Mouse (Mus musculus): ENCODE measurements around the gene Mga. TPM values are rescaled to one million over a fixed set of nuclear protein-coding genes. Genes with fewer than 3 reads are reported as not detected.

The Mga gene
- polyA plus RNA-seq, 1 experiment from 2014 or later, result 30.9 TPM

- Histone ChIP-seq H3K27ac (replicated peaks) (no peak overlapping the region), H3K36me3 (0 out of 2 replicates have a peak, but pooled peaks cover 8% of the 10 kb centered on the region), H3K4me3 (replicated peaks) (no peak overlapping the region), H3K9me3 (replicated peaks) (no peaks in the 10 kb centered on the region), H3K9ac (no peak overlapping the region), H3K27me3 (no peaks in the 10 kb centered on the region), H3K4me2 (replicated peaks) (no peak overlapping the region), H3K4me1 (peaks cover 10% of the 10 kb centered on the region)
- no peak for ATAC-seq (ENCODE audit: insufficient number of reproducible peaks, low FRiP score, low TSS enrichment, low read depth)
- WGBS, result 78% methylated on average over 4 of the region's 4 CpGs
Observed at GRCm38 (mm10) chr2:119988952-119989351, 91.9 kb downstream of the Mga start.

GRCm38 (mm10) chr2:119990881-119991280, 93.9 kb downstream of the Mga start:
- Histone ChIP-seq H3K4me2 (replicated peaks) (no peak overlapping the region), H3K36me3 (0 out of 2 replicates have a peak, but pooled peaks cover 8% of the 10 kb centered on the region), H3K9ac (no peak overlapping the region), H3K9me3 (replicated peaks) (no peaks in the 10 kb centered on the region), H3K4me3 (replicated peaks) (no peak overlapping the region), H3K27me3 (no peaks in the 10 kb centered on the region), H3K4me1 (peaks cover 29% of the 10 kb centered on the region), H3K27ac (replicated peaks) (no peak overlapping the region)
- 69% methylated on average over 6 of the region's 6 CpGs for WGBS
- no peak for ATAC-seq (ENCODE audit: insufficient number of reproducible peaks, low FRiP score, low TSS enrichment, low read depth)

- Histone ChIP-seq H3K4me2 (replicated peaks) (no peak overlapping the region), H3K4me1 (peaks cover 42% of the 10 kb centered on the region)
- 0 out of 2 replicates have a peak, but pooled peaks have one; percentile 41 for ATAC-seq (ENCODE audit: insufficient number of reproducible peaks, low FRiP score, low TSS enrichment, low read depth)
Observed at GRCm38 (mm10) chr2:119992349-119992748, 95.3 kb downstream of the Mga start.

GRCm38 (mm10) chr2:119993515-119993914, 96.5 kb downstream of the Mga start:
- no peaks in the 10 kb centered on the region for H3K27me3 ChIP-seq
- ATAC-seq (ENCODE audit: insufficient number of reproducible peaks, low FRiP score, low TSS enrichment, low read depth), result no peak
- no peak overlapping the region for H3K4me3 ChIP-seq (replicated peaks)
- peaks cover 48% of the 10 kb centered on the region for H3K4me1 ChIP-seq
- 38% methylated on average over 2 of the region's 2 CpGs for WGBS
- peaks cover 5% of the 10 kb centered on the region; the same call in 1 of the 2 replicates for H3K36me3 ChIP-seq
- no peak overlapping the region for H3K9ac ChIP-seq
- H3K27ac ChIP-seq (replicated peaks), result peak overlapping the region; percentile 55
- no peaks in the 10 kb centered on the region for H3K9me3 ChIP-seq (replicated peaks)
- H3K4me2 ChIP-seq (replicated peaks), result no peak overlapping the region

More at GRCm38 (mm10) chr2:119992349-119992748, 95.3 kb downstream of the Mga start:
- Histone ChIP-seq H3K27ac (replicated peaks) (no peak overlapping the region), H3K4me3 (replicated peaks) (no peak overlapping the region), H3K27me3 (no peaks in the 10 kb centered on the region), H3K36me3 (0 out of 2 replicates have a peak, but pooled peaks cover 3% of the 10 kb centered on the region), H3K9me3 (replicated peaks) (no peaks in the 10 kb centered on the region), H3K9ac (no peak overlapping the region)
- WGBS, result 65% methylated on average over 2 of the region's 2 CpGs

GRCm38 (mm10) chr2:119994839-119995238, 97.8 kb downstream of the Mga start:
- H3K4me2 ChIP-seq (replicated peaks), result no peak overlapping the region
- WGBS, result 84% methylated on average over 6 of the region's 6 CpGs

GRCm38 (mm10) chr2:119995391-119996281, 98.6 kb downstream of the Mga start:
- H3K9ac ChIP-seq, result no peak overlapping the region
- H3K4me3 ChIP-seq (replicated peaks), result no peak overlapping the region
- peak; percentile 74 for ATAC-seq (ENCODE audit: insufficient number of reproducible peaks, low FRiP score, low TSS enrichment, low read depth)
- H3K9me3 ChIP-seq (replicated peaks), result no peaks in the 10 kb centered on the region
- peaks cover 48% of the 10 kb centered on the region for H3K4me1 ChIP-seq
- WGBS, result 13% methylated on average over 9 of the region's 9 CpGs
- H3K4me2 ChIP-seq (replicated peaks), result peak overlapping the region; percentile 24; the same call in 1 of the 2 replicates
- peaks cover 15% of the 10 kb centered on the region for H3K36me3 ChIP-seq
- peak overlapping the region; percentile 96 for H3K27ac ChIP-seq (replicated peaks)
- H3K27me3 ChIP-seq, result no peaks in the 10 kb centered on the region

More at GRCm38 (mm10) chr2:119994839-119995238, 97.8 kb downstream of the Mga start:
- ATAC-seq (ENCODE audit: insufficient number of reproducible peaks, low FRiP score, low TSS enrichment, low read depth), result no peak
- H3K9me3 ChIP-seq (replicated peaks), result no peaks in the 10 kb centered on the region
- no peaks in the 10 kb centered on the region for H3K27me3 ChIP-seq
- 0 out of 2 replicates have a peak overlapping the region, but pooled peaks have one; percentile 10 for H3K9ac ChIP-seq
- peak overlapping the region; percentile 96 for H3K27ac ChIP-seq (replicated peaks)
- peaks cover 15% of the 10 kb centered on the region for H3K36me3 ChIP-seq
- no peak overlapping the region for H3K4me3 ChIP-seq (replicated peaks)
- H3K4me1 ChIP-seq, result peaks cover 48% of the 10 kb centered on the region

GRCm38 (mm10) chr2:119997354-119997753, 100.3 kb downstream of the Mga start:
- Histone ChIP-seq H3K4me2 (replicated peaks) (no peak overlapping the region), H3K36me3 (peaks cover 14% of the 10 kb centered on the region), H3K9me3 (replicated peaks) (no peaks in the 10 kb centered on the region), H3K27ac (replicated peaks) (peak overlapping the region; percentile 96), H3K4me1 (peaks cover 50% of the 10 kb centered on the region), H3K4me3 (replicated peaks) (no peak overlapping the region), H3K27me3 (no peaks in the 10 kb centered on the region), H3K9ac (no peak overlapping the region)
- WGBS, result 82% methylated on average over 4 of the region's 4 CpGs
- no peak for ATAC-seq (ENCODE audit: insufficient number of reproducible peaks, low FRiP score, low TSS enrichment, low read depth)

GRCm38 (mm10) chr2:119999731-120000130, 102.7 kb downstream of the Mga start:
- Histone ChIP-seq H3K9ac (no peak overlapping the region), H3K9me3 (replicated peaks) (no peaks in the 10 kb centered on the region), H3K4me2 (replicated peaks) (no peak overlapping the region), H3K36me3 (peaks cover 21% of the 10 kb centered on the region), H3K4me3 (replicated peaks) (no peak overlapping the region), H3K27me3 (no peaks in the 10 kb centered on the region), H3K4me1 (peaks cover 33% of the 10 kb centered on the region), H3K27ac (replicated peaks) (no peak overlapping the region)
- no peak for ATAC-seq (ENCODE audit: insufficient number of reproducible peaks, low FRiP score, low TSS enrichment, low read depth)
- WGBS, result 94% methylated on average over 2 of the region's 2 CpGs

GRCm38 (mm10) chr2:120000882-120001584, 104.0 kb downstream of the Mga start:
- Histone ChIP-seq H3K4me3 (replicated peaks) (no peak overlapping the region), H3K9ac (no peak overlapping the region), H3K36me3 (peaks cover 30% of the 10 kb centered on the region), H3K27me3 (no peaks in the 10 kb centered on the region), H3K9me3 (replicated peaks) (no peaks in the 10 kb centered on the region), H3K4me2 (replicated peaks) (no peak overlapping the region), H3K27ac (replicated peaks) (peak overlapping the region; percentile 11; the same call in 1 of the 2 replicates), H3K4me1 (peaks cover 21% of the 10 kb centered on the region)
- peak; percentile 47; the same call in 1 of the 2 replicates for ATAC-seq (ENCODE audit: insufficient number of reproducible peaks, low FRiP score, low TSS enrichment, low read depth)
- 64% methylated on average over 3 of the region's 3 CpGs for WGBS

GRCm38 (mm10) chr2:120001956-120002355, 104.9 kb downstream of the Mga start:
- H3K4me1 ChIP-seq, result peaks cover 13% of the 10 kb centered on the region
- H3K9me3 ChIP-seq (replicated peaks), result no peaks in the 10 kb centered on the region
- H3K27ac ChIP-seq (replicated peaks), result no peak overlapping the region
- 67% methylated on average over 4 of the region's 4 CpGs for WGBS
- peaks cover 30% of the 10 kb centered on the region for H3K36me3 ChIP-seq
- no peak for ATAC-seq (ENCODE audit: insufficient number of reproducible peaks, low FRiP score, low TSS enrichment, low read depth)
- H3K9ac ChIP-seq, result no peak overlapping the region
- no peak overlapping the region for H3K4me3 ChIP-seq (replicated peaks)
- H3K4me2 ChIP-seq (replicated peaks), result no peak overlapping the region
- H3K27me3 ChIP-seq, result no peaks in the 10 kb centered on the region

GRCm38 (mm10) chr2:120003970-120004369, 106.9 kb downstream of the Mga start:
- no peak for ATAC-seq (ENCODE audit: insufficient number of reproducible peaks, low FRiP score, low TSS enrichment, low read depth)
- Histone ChIP-seq H3K27me3 (no peaks in the 10 kb centered on the region), H3K9me3 (replicated peaks) (no peaks in the 10 kb centered on the region), H3K9ac (no peak overlapping the region), H3K36me3 (peaks cover 22% of the 10 kb centered on the region), H3K4me2 (replicated peaks) (no peak overlapping the region), H3K4me1 (0 out of 2 replicates have a peak, but pooled peaks cover 9% of the 10 kb centered on the region), H3K4me3 (replicated peaks) (no peak overlapping the region), H3K27ac (replicated peaks) (no peak overlapping the region)
- WGBS, result 73% methylated on average over 2 of the region's 2 CpGs
